Mouse (Mus musculus): ENCODE results near the gene Dok3.

GRCm38 (mm10) chr13:55504390-55504789 lies 24.7 kb downstream of the Dok3 start:
- TF ChIP-seq CTCF (IDR thresholded peaks at IDR 0.05; ENCODE audit: extremely low read depth, insufficient read length, insufficient replicate concordance, low read depth, low read length) (no peak), POLR2A (IDR thresholded peaks at IDR 0.05; ENCODE audit: low read depth, low read length) (no peak)
